Mouse (Mus musculus): ENCODE measurements around the gene Agap3.

Agap3 gene

DNA sequence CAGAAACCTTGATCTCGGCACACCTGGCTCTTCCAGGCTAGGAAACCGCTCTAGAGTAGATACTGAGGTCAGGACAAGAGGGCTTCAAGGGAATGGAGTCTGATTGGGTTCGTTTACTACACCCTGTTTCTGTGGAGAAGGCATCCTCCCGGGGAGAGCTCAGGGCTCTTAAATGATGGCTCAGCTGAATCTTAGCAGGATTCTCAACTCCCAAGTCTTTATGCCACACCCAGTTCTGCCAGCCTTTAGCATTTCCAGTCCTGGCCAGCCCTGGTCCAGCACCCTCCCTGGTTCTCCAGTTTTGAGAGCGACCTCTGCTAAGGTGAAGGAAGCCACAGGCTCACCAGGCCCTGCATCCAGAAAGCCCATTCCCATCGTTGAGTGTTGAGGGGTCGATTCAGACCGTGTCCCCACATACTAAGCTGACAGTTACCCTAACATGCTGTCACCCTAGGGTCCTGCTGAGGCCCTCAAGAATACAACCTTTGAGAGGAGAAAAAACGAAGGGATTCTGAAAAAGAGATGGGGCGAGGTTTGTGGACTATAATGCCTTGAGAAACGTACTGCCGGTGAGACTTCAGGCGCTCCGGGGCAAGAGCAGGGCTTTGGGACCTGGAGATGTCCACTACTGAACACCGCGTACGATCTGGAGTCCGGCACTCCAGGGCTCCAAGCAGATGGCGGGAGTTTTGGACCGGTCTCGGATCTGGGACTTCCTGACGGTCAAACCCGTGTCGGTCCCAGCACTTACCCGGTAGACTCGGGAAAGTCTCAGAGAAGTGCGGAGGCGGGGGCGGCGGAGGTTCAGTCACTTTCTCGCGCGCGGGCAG lies 73.6 kb downstream of the Agap3 start:
- DNase-seq, result no peak

DNA sequence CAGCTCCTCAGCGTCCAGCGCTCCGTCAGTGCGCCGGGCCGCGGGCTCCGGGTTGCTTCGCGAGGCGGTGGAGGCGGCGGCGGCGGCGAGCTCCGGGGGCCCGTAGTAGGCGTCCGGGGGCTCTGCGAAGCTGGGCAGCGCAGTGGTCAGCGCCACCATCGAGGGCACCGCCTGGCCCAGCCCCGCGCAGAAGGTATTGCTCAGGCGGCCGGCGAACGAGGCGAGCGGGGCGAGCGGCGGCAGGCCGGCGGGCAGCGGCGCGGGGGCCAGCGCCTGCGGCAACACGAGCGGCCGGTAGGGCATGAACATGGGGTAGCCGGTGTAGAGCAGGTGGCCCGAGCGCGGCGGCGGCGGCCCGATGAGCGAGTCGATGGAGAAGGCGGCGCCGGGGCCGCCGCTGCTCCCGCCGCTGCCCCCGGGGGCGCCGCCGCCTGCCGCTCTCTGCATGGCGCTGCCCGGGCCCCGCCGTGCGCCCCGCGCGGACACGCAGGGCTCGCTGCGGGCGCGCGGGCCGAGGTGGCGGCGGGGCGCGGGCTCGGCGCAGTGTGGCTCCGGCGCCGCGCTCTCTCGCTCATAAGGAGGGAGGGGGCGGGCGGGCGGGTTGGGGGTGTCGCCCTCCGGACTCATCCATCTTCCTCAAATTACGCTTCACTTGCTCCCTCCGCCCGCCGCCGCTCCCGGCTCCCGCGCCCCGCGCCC lies 74.4 kb downstream of the Agap3 start:
- DNase-seq, result no peak

DNA sequence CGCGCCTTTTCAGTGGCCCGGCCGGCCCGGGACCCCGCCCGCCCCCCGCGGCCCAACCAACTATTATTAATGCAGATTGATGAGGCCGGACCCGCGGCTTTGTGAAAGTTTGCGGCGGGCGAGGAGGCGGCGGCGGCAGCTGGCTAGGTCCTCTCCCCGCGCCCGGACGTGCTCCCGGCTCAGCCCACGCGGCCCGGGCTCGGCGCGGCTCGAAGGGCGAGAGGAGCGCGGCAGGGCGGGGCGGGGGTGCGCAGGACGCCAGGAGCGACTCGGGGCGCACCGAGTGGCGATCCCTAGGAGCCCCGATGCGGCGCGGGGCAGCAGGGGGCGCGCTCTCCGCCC lies 74.9 kb downstream of the Agap3 start, which contains the start of gene Gbx1:
Gbx1 (minus strand) TSS at position 314 of the 342 bp plus-strand sequence.
- DNase-seq, result no peak

DNA sequence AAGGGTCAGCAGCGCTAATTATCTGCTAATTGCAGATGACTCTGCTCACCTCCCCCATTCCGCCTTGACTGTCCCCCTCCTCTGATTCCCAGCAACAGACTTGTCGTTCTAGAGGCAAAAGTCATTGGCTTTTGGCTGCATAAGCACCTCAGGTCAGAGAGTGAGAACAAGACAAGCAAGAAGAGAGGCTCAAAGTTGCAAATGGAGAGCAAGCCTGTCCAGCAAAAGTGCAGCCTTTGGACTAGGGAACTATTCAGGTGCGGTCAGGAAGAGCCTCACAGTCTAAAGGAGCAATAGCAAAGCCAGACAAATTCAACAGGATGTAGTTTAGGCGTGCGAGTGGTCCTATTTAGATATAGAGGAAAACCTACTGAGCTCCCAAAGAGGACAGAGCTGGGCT lies 75.8 kb downstream of the Agap3 start:
- no peak for DNase-seq

DNA sequence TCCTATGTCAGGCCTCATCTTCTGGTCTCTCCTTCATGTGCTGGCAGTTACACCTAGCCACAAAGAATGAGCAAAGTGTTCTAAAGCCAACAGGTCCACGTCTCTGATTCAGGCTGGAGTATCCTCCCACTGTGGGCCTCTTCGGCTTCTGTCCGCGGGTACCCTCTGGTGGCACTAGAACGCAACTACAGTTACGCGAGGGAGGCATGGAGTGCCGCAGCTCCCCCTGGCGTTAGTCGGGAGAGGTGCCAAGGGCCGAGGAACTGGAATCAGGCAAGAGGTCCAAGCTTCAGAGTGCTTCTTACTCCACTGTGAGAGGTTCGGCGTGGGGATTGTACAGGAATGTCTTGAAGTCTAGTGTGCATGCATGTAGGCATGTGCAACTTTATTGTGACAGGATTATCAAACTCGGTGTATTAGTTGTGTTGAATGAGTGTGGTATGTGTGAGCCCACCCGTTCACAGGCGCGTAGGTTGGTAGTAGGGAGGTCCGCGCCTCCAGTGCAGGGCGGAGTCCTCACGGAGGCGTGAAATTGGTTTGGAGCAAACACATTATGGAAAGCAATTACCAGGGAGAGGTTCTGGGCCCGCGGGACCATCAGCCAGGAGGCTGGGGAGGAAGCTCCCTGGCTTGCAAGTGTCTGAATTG lies 78.2 kb downstream of the Agap3 start:
- peak; percentile 98 for DNase-seq

DNA sequence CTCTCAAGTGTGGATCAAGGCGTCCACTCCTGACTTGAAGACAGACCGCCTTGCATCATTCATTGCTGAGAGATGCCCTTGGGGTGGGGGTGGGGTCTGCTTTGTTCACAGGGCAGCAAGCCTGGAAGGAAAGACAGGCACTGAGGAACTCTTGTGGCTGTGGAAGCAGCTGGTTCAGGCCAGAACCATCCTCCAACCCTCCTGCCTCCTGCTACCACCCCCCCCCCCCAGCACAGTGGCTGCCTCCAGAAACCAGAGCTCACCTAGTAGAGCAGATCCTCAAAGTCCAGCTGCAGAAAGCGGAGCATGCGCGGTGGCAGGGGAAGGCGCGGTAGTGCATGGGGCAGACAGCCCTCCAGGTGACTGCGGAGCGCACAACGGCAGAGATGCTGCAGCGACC lies 81.4 kb downstream of the Agap3 start:
- peak; percentile 83 for DNase-seq

DNA sequence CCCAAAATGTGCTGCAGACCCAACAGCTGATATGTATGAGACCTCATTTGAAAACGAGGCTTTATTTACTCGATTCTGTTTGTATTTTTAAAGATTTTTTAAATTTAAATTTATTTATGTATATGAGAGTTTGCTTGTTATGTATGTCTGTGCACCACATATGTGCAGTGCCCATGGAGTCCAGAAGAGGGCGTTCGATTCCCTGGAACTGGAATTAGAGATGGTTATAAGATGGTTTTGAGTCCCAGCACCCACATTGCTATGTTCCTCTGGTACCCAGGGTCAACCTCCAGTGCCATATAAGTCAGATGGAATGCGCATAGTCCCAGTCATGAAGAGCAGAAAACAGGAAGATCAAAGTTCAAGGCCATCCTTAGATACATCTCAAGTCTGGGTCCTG lies 82.3 kb downstream of the Agap3 start:
- DNase-seq, result no peak

DNA sequence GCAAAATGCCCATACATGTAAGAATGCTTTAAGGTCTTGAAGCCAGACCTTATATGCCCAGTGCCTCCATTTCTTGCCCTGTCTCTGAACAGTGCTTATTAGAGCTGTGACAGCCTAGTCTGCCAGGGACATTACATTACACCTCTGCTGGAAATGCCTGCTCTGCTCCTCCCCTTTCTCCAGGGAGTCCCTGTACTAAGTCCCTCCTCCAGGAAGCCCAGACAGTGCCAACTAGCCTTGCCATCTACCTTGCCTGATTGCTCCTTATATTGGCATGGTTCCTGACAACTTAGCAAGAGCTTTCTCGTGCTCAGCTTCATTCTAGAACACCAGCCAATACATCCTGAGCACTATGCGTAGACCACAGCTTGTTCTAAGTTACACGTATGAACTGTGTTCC lies 83.8 kb downstream of the Agap3 start:
- peak; percentile 92 for DNase-seq

DNA sequence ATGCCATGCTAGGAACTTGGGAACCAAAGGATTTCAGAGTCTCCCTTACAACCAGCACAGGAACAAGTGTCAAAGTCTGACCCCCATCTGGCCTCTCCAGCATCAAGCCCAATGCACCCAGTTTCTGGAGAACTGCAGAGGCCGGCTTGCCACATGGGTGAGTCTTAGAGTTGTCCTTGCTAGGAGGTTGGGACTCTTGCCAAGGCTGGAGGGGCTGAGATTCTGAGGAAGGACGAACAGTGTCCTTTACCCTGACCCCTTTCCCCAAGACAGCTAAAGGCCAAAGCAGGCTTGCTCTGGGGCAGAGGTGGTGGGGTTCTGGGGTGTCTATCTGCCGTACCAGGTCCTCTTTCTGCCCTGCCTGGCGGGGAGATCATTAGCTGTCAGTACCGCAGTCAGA lies 84.5 kb downstream of the Agap3 start:
- no peak for DNase-seq

DNA sequence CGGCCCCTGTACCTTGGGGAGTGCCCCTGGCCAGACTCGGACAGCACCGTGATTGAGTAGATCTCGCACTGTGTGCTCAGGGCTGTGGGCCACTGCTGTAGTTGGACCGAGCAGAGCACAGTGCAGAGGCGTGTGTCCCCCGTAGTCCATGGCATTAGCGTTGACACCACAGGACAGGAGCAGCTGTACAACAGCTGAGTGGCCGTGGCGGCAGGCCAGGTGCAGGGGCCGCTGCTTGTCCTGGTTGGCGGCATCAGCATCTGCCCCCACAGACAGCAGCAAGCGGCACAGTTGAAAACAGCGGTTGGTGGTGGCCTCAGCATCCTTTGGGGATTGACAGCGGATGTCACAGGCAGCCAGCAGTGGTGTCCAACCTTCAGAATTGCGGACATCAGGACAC lies 85.6 kb downstream of the Agap3 start:
- peak; percentile 93 for DNase-seq

DNA sequence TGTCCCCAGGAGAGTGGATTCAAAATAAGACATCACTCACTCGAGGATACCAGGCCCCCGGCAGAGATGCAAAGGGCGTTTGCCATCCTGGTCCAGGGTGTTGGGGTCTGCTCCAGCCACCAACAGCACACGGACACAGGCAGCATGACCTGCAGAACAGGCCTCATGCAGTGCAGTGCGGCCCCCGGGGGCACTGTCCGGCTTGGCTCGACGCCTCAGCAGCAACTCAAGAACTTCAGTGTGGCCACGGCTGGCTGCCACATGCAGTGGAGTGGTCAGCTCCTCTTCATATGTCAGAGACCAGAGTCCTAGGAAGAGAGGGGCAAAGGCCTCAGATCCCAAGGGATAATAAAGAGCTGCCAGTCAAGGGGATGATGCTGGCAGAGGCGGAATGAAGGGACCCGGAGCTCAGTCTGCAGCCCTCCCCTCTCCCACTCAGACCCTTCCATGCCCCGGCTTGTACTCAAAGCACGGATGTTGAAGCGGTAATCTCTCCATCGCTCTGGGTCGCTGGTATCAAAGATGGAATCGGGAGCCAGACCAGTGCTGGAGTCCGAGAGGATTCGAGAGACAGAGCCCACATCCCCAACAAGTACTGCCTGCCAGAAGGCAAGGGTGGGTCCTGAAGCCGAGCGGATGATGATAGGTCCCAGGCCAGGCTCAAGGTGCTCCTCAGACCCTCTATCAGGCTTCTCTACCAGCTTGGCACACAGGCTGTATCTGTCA lies 87.8 kb downstream of the Agap3 start:
- DNase-seq, result peak; percentile 92

DNA sequence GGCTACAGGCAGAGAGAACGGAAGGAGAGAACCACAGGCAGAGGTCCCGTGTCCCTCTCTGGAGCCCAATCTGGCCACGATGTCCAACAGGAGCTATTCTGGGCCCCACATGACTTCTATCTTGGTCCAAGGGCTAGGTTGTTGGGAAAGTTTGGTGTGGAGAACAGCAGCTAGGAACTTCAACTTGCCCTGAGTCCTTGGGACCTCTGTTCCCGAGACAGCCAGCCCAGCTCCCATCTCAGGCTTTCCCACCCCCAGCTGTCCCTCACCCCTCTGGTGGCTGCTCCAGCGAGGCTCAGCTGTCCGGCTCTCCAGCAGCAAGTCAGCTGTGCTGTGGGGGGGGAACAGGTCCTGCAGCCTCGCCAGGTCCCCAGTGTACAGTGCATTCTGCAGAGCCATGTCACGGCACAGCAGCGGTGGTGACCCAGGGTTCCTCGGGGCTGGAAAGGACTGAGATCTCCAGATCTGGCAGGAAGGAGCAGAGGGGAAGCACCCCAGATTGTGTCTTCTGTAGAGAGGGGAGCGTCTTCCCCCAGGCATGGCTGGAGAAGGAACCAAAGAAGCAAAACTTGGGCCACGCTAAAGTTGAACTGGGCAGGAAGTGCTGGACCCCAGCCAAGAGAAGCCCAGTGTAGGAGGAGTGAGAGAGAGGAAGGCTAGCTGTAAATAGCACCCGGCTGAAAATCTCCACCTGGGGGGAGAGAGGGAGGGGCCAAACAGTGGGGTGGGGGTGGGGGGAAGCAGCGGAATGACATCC lies 88.6 kb downstream of the Agap3 start, which contains the start of gene Asb10:
Asb10 (minus strand) TSS at position 592 of the 757 bp plus-strand sequence.
- peak; percentile 99 for DNase-seq

DNA sequence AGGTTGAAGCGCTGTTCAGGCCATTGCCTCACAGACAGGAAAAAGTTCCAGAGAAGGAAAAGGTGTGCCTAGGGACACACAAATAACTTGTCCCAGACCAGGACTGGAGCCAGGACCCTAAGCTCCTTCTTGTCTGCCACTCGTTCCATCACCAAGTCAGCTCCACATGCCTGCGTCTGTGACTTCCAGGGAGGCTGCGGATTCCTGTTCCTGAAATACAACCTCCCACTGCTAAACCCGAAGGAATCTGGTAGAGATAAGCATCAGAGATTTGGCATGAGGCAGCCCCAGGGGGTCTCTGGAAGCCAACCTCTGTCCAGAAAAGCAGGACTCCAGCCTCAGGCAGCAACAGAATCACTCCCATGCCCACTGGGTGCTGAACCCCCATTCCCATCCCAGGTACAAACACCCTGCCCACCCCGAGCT lies 89.2 kb downstream of the Agap3 start:
- peak; percentile 91 for DNase-seq

DNA sequence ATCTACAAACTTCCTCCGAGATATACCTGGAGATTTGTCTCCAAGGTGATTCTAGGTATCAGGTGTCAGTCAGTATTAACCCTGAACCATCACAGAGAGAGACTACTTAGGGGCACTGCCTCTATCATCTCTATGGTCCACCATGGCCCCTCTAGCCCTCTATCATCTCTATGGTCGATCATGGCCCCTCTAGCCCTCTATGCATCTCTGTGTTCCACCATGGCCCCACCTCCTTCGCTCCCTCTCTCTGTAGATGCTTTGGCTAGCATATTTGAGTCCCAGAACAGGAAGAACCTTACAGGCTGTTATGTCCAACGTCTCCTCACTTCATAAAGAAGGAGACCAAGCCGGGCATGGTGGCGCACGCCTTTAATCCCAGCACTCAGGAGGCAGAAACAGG lies 90.7 kb downstream of the Agap3 start:
- no peak for DNase-seq

DNA sequence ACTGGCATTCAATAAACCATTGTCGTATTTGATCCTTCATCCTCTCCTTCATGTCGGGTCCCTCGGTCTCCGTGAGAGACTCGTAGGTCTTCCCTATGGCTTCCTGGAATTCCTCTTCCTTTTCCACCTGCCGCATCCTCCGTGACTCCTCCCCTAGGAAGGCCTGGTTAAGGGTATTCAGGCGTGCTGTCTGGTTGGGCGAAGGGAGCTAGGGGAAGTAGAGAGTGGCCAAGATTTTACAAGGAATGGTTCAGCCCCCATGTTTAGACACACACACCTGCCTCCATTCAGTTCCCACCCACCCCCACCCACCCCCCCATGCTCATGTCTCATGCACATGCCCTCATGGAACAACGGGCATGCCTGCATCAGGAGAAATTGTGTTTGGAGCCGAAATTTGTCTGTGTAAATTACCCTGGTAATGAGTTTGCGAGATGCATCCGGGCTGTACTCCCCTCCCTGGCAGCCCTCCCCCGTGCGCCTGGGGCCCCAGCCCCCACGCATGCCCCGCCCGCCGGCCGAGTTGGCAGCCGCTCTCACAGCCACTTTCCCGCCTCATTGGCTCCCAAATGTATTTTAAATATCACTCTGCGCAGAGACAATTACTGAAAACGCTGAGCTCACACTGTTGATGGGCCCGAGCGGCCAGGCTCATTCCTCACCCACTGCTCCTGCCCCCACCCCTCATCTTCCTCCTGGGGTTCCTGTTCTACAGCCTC lies 98.8 kb downstream of the Agap3 start:
- peak; percentile 95 for DNase-seq

DNA sequence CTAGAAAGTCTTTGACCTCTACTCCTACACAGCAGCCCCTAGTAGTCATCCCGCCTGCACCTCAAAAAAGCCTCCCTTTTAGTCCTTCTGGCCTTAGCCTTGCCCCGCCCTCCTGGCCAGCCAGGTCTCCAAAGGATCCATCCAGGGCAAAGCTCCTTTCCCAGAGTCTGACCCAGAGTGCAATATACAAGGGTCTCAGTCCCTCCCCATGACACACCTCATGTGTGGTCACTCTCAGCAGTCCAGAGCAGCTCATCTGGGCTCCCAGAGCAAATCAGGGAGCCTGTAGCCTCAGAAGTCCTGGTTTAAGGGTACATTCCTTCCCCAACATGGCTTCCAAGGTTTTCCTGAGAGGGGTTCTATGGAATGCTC lies 99.3 kb downstream of the Agap3 start:
- no peak for DNase-seq
